Mouse (Mus musculus): ENCODE measurements around the gene Nhlrc4. TPM values are rescaled to one million over a fixed set of nuclear protein-coding genes. Genes with fewer than 3 reads are reported as not detected.

Gene Nhlrc4
- 0.15 and 0.85 TPM in 2 replicates for polyA plus RNA-seq (2016; fragmentation: Nextera tagmentation; extraction: Ambion mirVana)

DNA sequence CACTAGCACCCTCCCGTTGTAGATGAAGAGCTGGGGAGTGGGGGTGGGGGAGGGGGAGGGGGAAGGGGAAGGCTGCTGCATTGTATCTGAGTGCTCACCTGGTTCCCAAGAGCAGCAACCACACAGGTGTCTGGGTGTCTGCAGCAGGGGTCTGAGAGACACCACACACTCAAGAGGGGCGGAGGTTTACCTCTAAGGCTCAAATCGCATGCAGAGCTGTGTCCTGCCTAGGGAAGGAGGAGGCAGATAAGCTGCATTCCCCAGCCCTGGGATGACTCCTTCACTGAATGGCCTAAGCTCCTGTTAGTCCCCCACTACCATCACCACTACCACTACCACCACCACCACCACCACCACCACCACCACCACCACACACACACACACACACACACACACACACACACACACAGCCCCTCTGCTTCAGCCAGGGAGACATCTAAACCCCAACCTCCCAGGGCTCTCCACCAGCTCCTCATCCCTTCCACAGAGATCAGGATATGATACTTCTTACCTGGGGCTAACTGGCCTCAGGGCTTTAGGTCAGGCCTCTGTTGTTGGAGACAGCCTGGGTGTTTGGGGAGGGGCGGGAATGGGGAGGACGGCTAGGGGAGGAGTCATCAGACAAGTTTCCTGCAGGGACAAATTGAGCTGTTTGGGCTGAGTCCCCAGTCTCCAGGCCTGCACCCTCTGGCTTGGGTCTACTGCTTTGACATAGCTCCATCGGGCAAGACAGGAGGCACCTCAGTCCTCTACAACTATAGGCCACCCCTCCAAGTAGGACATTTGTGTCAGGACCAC lies at the start of gene Nhlrc4, which contains the start of gene Pigq:
Gene Nhlrc4, minus strand, starts transcription at position 596 of the 798 bp plus-strand sequence.
Gene Pigq, minus strand, starts transcription at position 571 of the 798 bp plus-strand sequence.
- Histone ChIP-seq H3K27me3 (ENCODE audit: insufficient read depth, poor library complexity, severe bottlenecking) (peaks cover 25% of the 10 kb centered on the region), H3K36me3 (no peaks in the 10 kb centered on the region), H3K4me3 (peak within 1 kb of the TSS; percentile 1; the same call in 1 of the 2 replicates), H3K9me3 (no peaks in the 10 kb centered on the region), H3K4me1 (peaks cover 48% of the 10 kb centered on the region), H3K27ac (peak within 1 kb of the TSS; percentile 75)
- 40% methylated on average over 5 of the region's 6 CpGs for WGBS
- DNase-seq (ENCODE audit: low spot score), result no peak

DNA sequence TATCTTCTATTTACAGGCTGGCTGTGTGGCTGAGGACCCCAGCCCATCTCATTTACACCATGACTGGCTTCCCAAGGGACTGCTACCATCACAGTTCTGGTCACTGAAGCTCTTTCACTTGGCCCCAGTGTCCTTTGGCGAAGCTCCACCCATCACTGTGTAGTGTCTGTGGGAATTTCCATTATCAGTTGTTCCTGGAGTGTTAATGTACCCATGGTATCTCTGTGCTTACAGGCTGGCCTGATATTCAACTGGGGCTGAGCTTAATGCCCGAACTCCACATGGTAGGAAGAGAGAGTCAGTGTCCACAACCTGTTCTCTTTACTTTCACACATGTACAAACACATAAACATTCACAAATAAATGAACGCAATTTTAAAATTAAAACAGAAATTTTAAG lies 48.7 kb upstream of the Nhlrc4 start:
- no peak for DNase-seq (ENCODE audit: low spot score)
- Histone ChIP-seq H3K4me1 (no peaks in the 10 kb centered on the region), H3K27me3 (ENCODE audit: insufficient read depth, poor library complexity, severe bottlenecking) (no peaks in the 10 kb centered on the region), H3K9me3 (no peaks in the 10 kb centered on the region), H3K27ac (no peak overlapping the region), H3K36me3 (peaks cover 84% of the 10 kb centered on the region), H3K4me3 (no peak overlapping the region)
- WGBS, result 64% methylated on average over 3 of the region's 3 CpGs

GRCm38 (mm10) chr17:25992274-25992673 lies 47.5 kb upstream of the Nhlrc4 start:
- DNase-seq (ENCODE audit: low spot score), result no peak
- 96% methylated on average over 4 of the region's 4 CpGs for WGBS
- no peaks in the 10 kb centered on the region for H3K9me3 ChIP-seq
- peaks cover 78% of the 10 kb centered on the region for H3K36me3 ChIP-seq
- no peaks in the 10 kb centered on the region for H3K4me1 ChIP-seq
- H3K27me3 ChIP-seq (ENCODE audit: insufficient read depth, poor library complexity, severe bottlenecking), result no peaks in the 10 kb centered on the region
- no peak overlapping the region for H3K4me3 ChIP-seq
- no peak overlapping the region for H3K27ac ChIP-seq

DNA sequence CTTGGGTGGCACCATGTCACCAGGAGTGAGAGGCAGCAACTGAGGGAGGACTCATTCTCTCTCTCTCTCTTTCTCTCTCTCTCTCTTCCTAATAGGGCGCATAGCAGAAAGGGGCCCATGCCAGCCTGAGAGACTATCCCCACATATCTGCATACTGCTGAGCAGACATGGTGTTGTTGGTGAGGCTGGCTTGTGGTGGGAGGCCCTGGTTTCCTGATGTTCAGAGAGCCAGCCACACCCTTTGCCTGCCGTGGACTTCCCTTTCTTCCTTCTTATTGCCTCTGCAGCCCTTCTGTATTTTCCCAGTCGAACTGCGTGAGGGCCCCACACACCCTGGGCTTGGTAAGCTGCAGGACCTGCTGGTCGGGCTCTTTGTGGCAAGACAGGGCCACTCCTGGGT lies 45.6 kb upstream of the Nhlrc4 start:
- Histone ChIP-seq H3K36me3 (peaks cover 62% of the 10 kb centered on the region), H3K4me3 (no peak overlapping the region), H3K4me1 (no peaks in the 10 kb centered on the region), H3K27ac (no peak overlapping the region), H3K9me3 (no peaks in the 10 kb centered on the region), H3K27me3 (ENCODE audit: insufficient read depth, poor library complexity, severe bottlenecking) (no peaks in the 10 kb centered on the region)
- WGBS, result 86% methylated on average over 5 of the region's 5 CpGs
- DNase-seq (ENCODE audit: low spot score), result no peak

GRCm38 (mm10) chr17:25985306-25986294 lies 40.8 kb upstream of the Nhlrc4 start, which contains the start of gene Capn15:
TSS of gene Capn15 (minus strand) at chr17:25985796.
- H3K27me3 ChIP-seq (ENCODE audit: insufficient read depth, poor library complexity, severe bottlenecking), result no peaks in the 10 kb centered on the region

GRCm38 (mm10) chr17:25984556-25985305 lies 40.0 kb upstream of the Nhlrc4 start:
- Histone ChIP-seq H3K4me1 (peaks cover 35% of the 10 kb centered on the region), H3K9me3 (no peaks in the 10 kb centered on the region), H3K27me3 (ENCODE audit: insufficient read depth, poor library complexity, severe bottlenecking) (no peaks in the 10 kb centered on the region), H3K27ac (peak overlapping the region; percentile 92), H3K4me3 (peak overlapping the region; percentile 84), H3K36me3 (peaks cover 18% of the 10 kb centered on the region)
- no peak for DNase-seq (ENCODE audit: low spot score)
- 15% methylated on average over 17 of the region's 17 CpGs for WGBS

More at GRCm38 (mm10) chr17:25985306-25986294, 40.8 kb upstream of the Nhlrc4 start, which contains the start of gene Capn15:
- WGBS, result under 1% methylated on average over 91 of the region's 91 CpGs
- H3K9me3 ChIP-seq, result no peaks in the 10 kb centered on the region
- peak within 1 kb of the TSS; percentile 92 for H3K27ac ChIP-seq
- peak; percentile 97 for DNase-seq (ENCODE audit: low spot score)
- peaks cover 26% of the 10 kb centered on the region for H3K36me3 ChIP-seq
- H3K4me3 ChIP-seq, result peak within 1 kb of the TSS; percentile 84
- H3K4me1 ChIP-seq, result peaks cover 26% of the 10 kb centered on the region

GRCm38 (mm10) chr17:25984066-25984465 lies 39.3 kb upstream of the Nhlrc4 start:
- no peaks in the 10 kb centered on the region for H3K27me3 ChIP-seq (ENCODE audit: insufficient read depth, poor library complexity, severe bottlenecking)
- peak overlapping the region; percentile 84 for H3K4me3 ChIP-seq
- H3K9me3 ChIP-seq, result no peaks in the 10 kb centered on the region
- H3K27ac ChIP-seq, result no peak overlapping the region
- H3K4me1 ChIP-seq, result peaks cover 38% of the 10 kb centered on the region
- 100% methylated on average over 1 of the region's 1 CpGs for WGBS
- H3K36me3 ChIP-seq, result peaks cover 13% of the 10 kb centered on the region; the same call in 1 of the 2 replicates
- no peak for DNase-seq (ENCODE audit: low spot score)

GRCm38 (mm10) chr17:25982913-25983312 lies 38.2 kb upstream of the Nhlrc4 start:
- no peak overlapping the region for H3K27ac ChIP-seq
- DNase-seq (ENCODE audit: low spot score), result no peak
- peaks cover 8% of the 10 kb centered on the region; the same call in 1 of the 2 replicates for H3K36me3 ChIP-seq
- no peaks in the 10 kb centered on the region for H3K9me3 ChIP-seq
- no peaks in the 10 kb centered on the region for H3K27me3 ChIP-seq (ENCODE audit: insufficient read depth, poor library complexity, severe bottlenecking)
- WGBS, result 88% methylated on average over 3 of the region's 3 CpGs
- H3K4me1 ChIP-seq, result peaks cover 38% of the 10 kb centered on the region
- no peak overlapping the region for H3K4me3 ChIP-seq

DNA sequence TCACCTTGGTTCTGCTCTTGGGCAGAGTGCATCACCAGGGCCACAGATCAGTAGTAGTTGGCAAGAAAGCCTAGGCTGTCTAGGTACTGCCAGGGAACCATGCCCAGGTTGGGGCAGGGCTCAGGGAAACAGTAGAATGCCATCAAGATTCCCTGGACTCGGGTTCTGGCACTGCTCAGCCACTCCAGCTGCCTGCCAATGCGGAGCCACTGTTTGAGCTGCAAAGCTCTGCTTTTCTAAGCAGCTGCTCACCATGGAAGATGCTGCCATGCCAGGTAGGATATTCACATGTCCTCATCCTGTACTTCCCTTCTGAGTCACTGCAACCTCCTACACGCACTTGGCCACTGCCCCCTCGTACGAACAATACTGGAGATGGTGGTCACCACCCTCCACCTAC lies 36.1 kb upstream of the Nhlrc4 start:
- peaks cover 38% of the 10 kb centered on the region for H3K4me1 ChIP-seq
- peaks cover 8% of the 10 kb centered on the region; the same call in 1 of the 2 replicates for H3K36me3 ChIP-seq
- 83% methylated on average over 5 of the region's 5 CpGs for WGBS
- H3K27ac ChIP-seq, result no peak overlapping the region
- H3K27me3 ChIP-seq (ENCODE audit: insufficient read depth, poor library complexity, severe bottlenecking), result no peaks in the 10 kb centered on the region
- H3K4me3 ChIP-seq, result no peak overlapping the region
- H3K9me3 ChIP-seq, result no peaks in the 10 kb centered on the region
- DNase-seq (ENCODE audit: low spot score), result no peak

- Histone ChIP-seq H3K4me3 (no peak overlapping the region), H3K27ac (no peak overlapping the region), H3K36me3 (peaks cover 9% of the 10 kb centered on the region; the same call in 1 of the 2 replicates), H3K27me3 (ENCODE audit: insufficient read depth, poor library complexity, severe bottlenecking) (no peaks in the 10 kb centered on the region), H3K9me3 (no peaks in the 10 kb centered on the region), H3K4me1 (peaks cover 38% of the 10 kb centered on the region)
- WGBS, result 87% methylated on average over 5 of the region's 5 CpGs
- no peak for DNase-seq (ENCODE audit: low spot score)
These were observed 35.3 kb upstream of the Nhlrc4 start for GRCm38 (mm10) chr17:25979829-25980738.

GRCm38 (mm10) chr17:25970954-25971707 lies 26.4 kb upstream of the Nhlrc4 start:
- H3K27me3 ChIP-seq (ENCODE audit: insufficient read depth, poor library complexity, severe bottlenecking), result no peaks in the 10 kb centered on the region
- no peak overlapping the region for H3K4me3 ChIP-seq
- 84% methylated on average over 4 of the region's 4 CpGs for WGBS
- H3K27ac ChIP-seq, result no peak overlapping the region
- no peaks in the 10 kb centered on the region for H3K9me3 ChIP-seq
- H3K36me3 ChIP-seq, result peaks cover 17% of the 10 kb centered on the region; the same call in 1 of the 2 replicates
- peaks cover 7% of the 10 kb centered on the region for H3K4me1 ChIP-seq
- no peak for DNase-seq (ENCODE audit: low spot score)
